Mouse (Mus musculus) CH12.LX (cell line): Measurements from ENCODE around the gene Dcps. TPM values are rescaled to one million over a fixed set of nuclear protein-coding genes. Genes with fewer than 3 reads are reported as not detected.

ENCODE experiments used
- DNase-seq: peaks from one replicate; pipeline ENCODE4 v3.0.0-alpha.2; 2013; ENCODE audit errors: extremely low read depth
- H3K27ac ChIP-seq: 2 replicates; pipeline ENCODE4 v1.5.1; 2012; ENCODE audit warnings: low read depth, mild to moderate bottlenecking, control low read depth, moderate library complexity; ENCODE audit not compliant: insufficient read depth
- H3K27me3 ChIP-seq: replicated peaks from 2 replicates; pipeline ENCODE3; 2012; ENCODE audit warnings: inconsistent platforms
- H3K36me3 ChIP-seq, 2 experiments: replicated peaks in 1 of 2; 2 replicates each; pipeline versions ENCODE3 to v1.6.1; 2012; ENCODE audit warnings: inconsistent platforms in 1 of 2, low read length in 1 of 2, mild to moderate bottlenecking in 1 of 2, mixed read lengths in 1 of 2, moderate library complexity in 1 of 2; ENCODE audit not compliant: control insufficient read depth in 1 of 2, insufficient read depth in 1 of 2
- H3K4me1 ChIP-seq, 2 experiments: 2 replicates each; pipeline ENCODE4 v1.6.1; 2012; ENCODE audit warnings: inconsistent platforms in 1 of 2, moderate library complexity in 1 of 2; ENCODE audit not compliant: insufficient read depth in 2 of 2, control insufficient read depth in 1 of 2
- H3K4me2 ChIP-seq: 2 replicates; pipeline ENCODE4 v1.6.1; 2012; ENCODE audit warnings: low read depth, mild to moderate bottlenecking, control low read depth; ENCODE audit not compliant: poor library complexity, insufficient read depth, severe bottlenecking
- H3K4me3 ChIP-seq, 3 experiments: fragments of 150-350 bp in 1 of 3; sonication (generic) in 1 of 3; replicated peaks in 1 of 3; 2 replicates each; pipeline versions ENCODE3 to v1.5.1; 2011 to 2012; ENCODE audit warnings: low read depth in 2 of 3, low read length in 2 of 3, mild to moderate bottlenecking in 2 of 3, moderate library complexity in 2 of 3, control low read depth in 1 of 3, improper control_type of control experiment in 1 of 3, inconsistent platforms in 1 of 3, mixed read lengths in 1 of 3; ENCODE audit not compliant: poor library complexity in 1 of 3
- H3K79me2 ChIP-seq: replicated peaks from 2 replicates; pipeline ENCODE4 v1.6.1; 2012; ENCODE audit warnings: mild to moderate bottlenecking, moderate library complexity; ENCODE audit not compliant: control insufficient read depth, poor library complexity, insufficient read depth, severe bottlenecking; ENCODE audit errors: extremely low read depth
- H3K9ac ChIP-seq: 2 replicates; pipeline ENCODE4 v1.6.1; 2012; ENCODE audit warnings: low read depth, mild to moderate bottlenecking, control low read depth, moderate library complexity; ENCODE audit not compliant: insufficient read depth
- H3K9me3 ChIP-seq: replicated peaks from 2 replicates; pipeline ENCODE3; 2012; ENCODE audit warnings: low read length, inconsistent platforms, mixed read lengths
- BHLHE40 ChIP-seq: IDR thresholded peaks from 2 replicates; pipeline ENCODE4 v1.6.1; 2011; ENCODE audit warnings: mild to moderate bottlenecking, low read depth, low read length, improper control_type of control experiment
- CHD1 ChIP-seq: IDR thresholded peaks from 2 replicates; pipeline ENCODE4 v1.6.1; 2012; ENCODE audit warnings: low read depth, low read length, improper control_type of control experiment, inconsistent platforms
- CHD2 ChIP-seq: IDR thresholded peaks from 2 replicates; pipeline ENCODE4 v1.6.1; 2011; ENCODE audit warnings: low read length, improper control_type of control experiment
- E2F4 ChIP-seq: IDR thresholded peaks from 2 replicates; pipeline ENCODE4 v1.6.1; 2011; ENCODE audit warnings: low read depth, low read length, improper control_type of control experiment; ENCODE audit not compliant: insufficient replicate concordance
- ELF1 ChIP-seq: IDR thresholded peaks from 2 replicates; pipeline ENCODE4 v1.6.1; 2014; ENCODE audit warnings: low read depth, mild to moderate bottlenecking, inconsistent platforms, low read length, improper control_type of control experiment
- ETS1 ChIP-seq: conservative IDR thresholded peaks from 2 replicates; pipeline ENCODE4 v1.6.1; 2012; ENCODE audit warnings: low read depth, mild to moderate bottlenecking, inconsistent platforms, low read length, improper control_type of control experiment, moderate library complexity
- GABPA ChIP-seq: IDR thresholded peaks from 2 replicates; pipeline ENCODE4 v1.6.1; 2012; ENCODE audit warnings: low read depth, low read length, improper control_type of control experiment, inconsistent platforms; ENCODE audit not compliant: insufficient replicate concordance
- KAT2A ChIP-seq: IDR thresholded peaks from 2 replicates; pipeline ENCODE4 v1.6.1; 2012; ENCODE audit warnings: low read length, improper control_type of control experiment, inconsistent platforms; ENCODE audit not compliant: insufficient replicate concordance
- MAFK ChIP-seq: IDR thresholded peaks from 2 replicates; pipeline ENCODE4 v1.6.1; 2011; ENCODE audit warnings: low read length, improper control_type of control experiment; ENCODE audit not compliant: insufficient replicate concordance
- MAX ChIP-seq: IDR thresholded peaks from 2 replicates; pipeline ENCODE4 v1.6.1; 2011; ENCODE audit warnings: low read length, improper control_type of control experiment
- NELFE ChIP-seq: IDR thresholded peaks from 2 replicates; pipeline ENCODE4 v1.6.1; 2011; ENCODE audit warnings: low read depth, low read length, improper control_type of control experiment
- NRF1 ChIP-seq: IDR thresholded peaks from 2 replicates; pipeline ENCODE4 v1.6.1; 2014; ENCODE audit warnings: low read depth, mild to moderate bottlenecking, inconsistent platforms, low read length, improper control_type of control experiment, moderate library complexity
- RAD21 ChIP-seq: IDR thresholded peaks from 2 replicates; pipeline ENCODE4 v1.6.1; 2011; ENCODE audit warnings: low read depth, mild to moderate bottlenecking, low read length, improper control_type of control experiment, moderate library complexity
- SMC3 ChIP-seq: IDR thresholded peaks from 2 replicates; pipeline ENCODE4 v1.6.1; 2011; ENCODE audit warnings: low read depth, low read length, improper control_type of control experiment
- TBP ChIP-seq: conservative IDR thresholded peaks from 2 replicates; pipeline ENCODE4 v1.6.1; 2011; ENCODE audit warnings: low read depth, low read length, improper control_type of control experiment
- TCF12 ChIP-seq: IDR thresholded peaks from 2 replicates; pipeline ENCODE4 v1.6.1; 2014; ENCODE audit warnings: low read depth, mild to moderate bottlenecking, inconsistent platforms, low read length, improper control_type of control experiment
- USF2 ChIP-seq: conservative IDR thresholded peaks from 2 replicates; pipeline ENCODE4 v1.6.1; 2011; ENCODE audit warnings: low read depth, low read length, improper control_type of control experiment
- ZC3H11A ChIP-seq: IDR thresholded peaks from 2 replicates; pipeline ENCODE4 v1.6.1; 2012; ENCODE audit warnings: low read depth, mild to moderate bottlenecking, inconsistent platforms, low read length, improper control_type of control experiment
- ZNF384 ChIP-seq: IDR thresholded peaks from 2 replicates; pipeline ENCODE4 v1.6.1; 2012; ENCODE audit warnings: low read depth, low read length, improper control_type of control experiment, inconsistent platforms
- dilution Hi-C: fragments of 300-500 bp; cut with MboI; formaldehyde crosslinking; loops from 2 replicates; pipeline ENCODE4 v1.14.3; 2020; ENCODE audit warnings: low sequenced_read_pairs; ENCODE audit not compliant: extremely low pct_unique_long_range_greater_than_20kb, extremely low pct_ligation_motif_present
- in situ Hi-C: fragments of 300-500 bp; cut with MboI; formaldehyde crosslinking; loops from 3 replicates; pipeline ENCODE4 v1.14.3; 2019; ENCODE audit warnings: low sequenced_read_pairs, low pct_ligation_motif_present, low pct_unique_long_range_greater_than_20kb, mixed read lengths
- polyA plus RNA-seq: library from polyadenylated mRNA; unstranded; fragments of >175 nt; gene quantifications from 2 replicates; pipeline ENCODE4 v1.2.1, GENCODE M21; 2012; ENCODE audit warnings: low read depth; ENCODE audit not compliant: insufficient read length
- total RNA-seq, 2 experiments: library from RNA; depleted of rRNA; stranded (reverse); fragments of 300-350 nt in 1 of 2; fragments of >200 nt in 1 of 2; gene quantifications; 2 replicates each; pipeline ENCODE4 v1.2.3; 2012 to 2014

Dcps gene
- total and polyA plus RNA-seq, 3 experiments = 64.3 to 113 (median 94.3) TPM

DNA sequence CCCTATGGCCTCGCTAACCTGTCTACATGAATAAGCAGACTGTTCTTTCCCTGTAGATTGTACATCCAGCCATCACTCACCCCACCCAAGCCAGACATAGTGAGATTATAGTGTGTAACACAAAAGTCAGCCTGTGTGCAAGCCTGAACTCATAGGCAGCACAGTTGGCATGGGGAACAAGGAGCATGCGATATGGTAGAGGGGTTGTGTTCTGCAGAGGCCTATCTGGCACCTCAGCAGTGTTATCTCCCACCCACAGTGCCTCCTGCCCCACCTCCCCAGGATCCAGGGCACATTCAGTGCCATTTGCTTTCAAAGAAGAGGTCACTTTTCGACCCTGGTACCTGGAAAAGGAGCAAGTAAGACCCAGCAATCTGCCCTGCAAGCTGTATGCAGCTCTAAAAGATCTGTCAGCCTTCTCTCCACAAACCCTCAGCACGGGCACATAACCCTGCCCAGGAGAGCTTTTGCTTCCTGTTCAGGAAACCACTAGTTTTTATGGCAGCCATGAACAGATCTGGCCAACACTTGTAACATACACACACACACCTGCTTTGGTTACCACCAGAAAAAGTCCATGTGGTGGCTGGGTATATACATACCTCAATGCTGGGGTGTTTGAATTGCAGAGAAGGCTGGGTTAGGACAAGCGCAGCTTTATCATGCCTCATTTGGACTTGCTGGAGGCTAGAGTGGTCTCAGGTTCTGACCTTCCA, 53.2 kb downstream of the Dcps start:
- no peak for DNase-seq
- Histone ChIP-seq H3K4me2 (no peak overlapping the region), H3K27ac (no peak overlapping the region), H3K9ac (no peak overlapping the region), H3K9me3 (no peaks in the 10 kb centered on the region), H3K27me3 (no peaks in the 10 kb centered on the region), H3K36me3 (peaks cover 32 to 75% of the 10 kb centered on the region in 2 experiments), H3K4me1 (peaks cover 3 to 35% of the 10 kb centered on the region in 2 experiments; a peak in 2 of 4 replicates), H3K4me3 (no peak overlapping the region), H3K79me2 (no peaks in the 10 kb centered on the region)
- in situ Hi-C loops (no loop called here), dilution Hi-C loops (no loop called here)
- no peak for TF ChIP-seq NRF1
- no peak for TF ChIP-seq ELF1
- TF ChIP-seq NELFE = no peak
- TF ChIP-seq ETS1 = no peak
- no peak for TF ChIP-seq CHD1
- no peak for TF ChIP-seq E2F4
- TF ChIP-seq KAT2A = no peak
- no peak for TF ChIP-seq GABPA
- no peak for TF ChIP-seq USF2
- TF ChIP-seq TCF12 = no peak
- no peak for TF ChIP-seq SMC3

DNA sequence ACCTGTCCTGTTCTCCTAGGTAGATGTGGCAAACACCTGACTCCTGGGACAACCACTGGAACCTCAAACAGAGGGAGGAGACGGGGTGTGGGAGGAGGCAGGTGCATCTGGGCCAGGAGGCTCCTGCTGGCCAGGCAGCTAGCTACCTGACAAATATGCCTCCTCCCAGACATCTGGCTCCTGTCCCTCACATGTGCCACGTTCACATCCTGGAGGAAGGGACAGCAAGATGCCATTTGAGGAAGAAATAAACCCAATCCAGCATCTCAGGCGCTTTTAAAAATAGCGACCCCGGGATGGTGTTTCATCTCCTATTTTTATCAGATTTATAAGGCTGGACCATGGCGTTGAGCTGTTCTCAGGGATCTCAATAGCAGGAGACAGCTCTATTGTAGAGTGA, 56.7 kb downstream of the Dcps start, which contains the start of gene St3gal4:
St3gal4 (minus strand) TSS at position 101 of the 400 bp plus-strand sequence.
- Histone ChIP-seq H3K27ac (no peak within 1 kb of the TSS), H3K4me3 (no peak within 1 kb of the TSS), H3K36me3 (peaks cover 9 to 39% of the 10 kb centered on the region in 2 experiments), H3K9me3 (no peaks in the 10 kb centered on the region), H3K9ac (no peak within 1 kb of the TSS), H3K27me3 (no peaks in the 10 kb centered on the region), H3K4me1 (peaks cover 0 to 36% of the 10 kb centered on the region in 2 experiments; a peak in 2 of 4 replicates), H3K79me2 (no peaks in the 10 kb centered on the region), H3K4me2 (no peak within 1 kb of the TSS)
- no peak for DNase-seq
- dilution Hi-C loops = no loop called here
- in situ Hi-C loops = loop anchor here (5.0 kb wide), 1 partner anchor 77 kb away; no protein-coding TSS in a partner anchor
- TF ChIP-seq KAT2A = no peak
- no peak for TF ChIP-seq TBP
- no peak for TF ChIP-seq RAD21
- TF ChIP-seq ETS1 = no peak
- no peak for TF ChIP-seq ZNF384
- TF ChIP-seq CHD2 = no peak
- no peak for TF ChIP-seq MAFK
- no peak for TF ChIP-seq BHLHE40
- TF ChIP-seq MAX = no peak
- no peak for TF ChIP-seq ZC3H11A
